Mouse (Mus musculus) monocyte, adult 5-6 weeks (primary cell): Measurements from ENCODE around the gene Gm9913. TPM values are rescaled to one million over a fixed set of nuclear protein-coding genes. Genes with fewer than 3 reads are reported as not detected.

Experiments
- ATAC-seq: fragments of 153-309, 156-312 bp; replicated peaks from 2 replicates; pipeline ENCODE4 v1.8.0; 2017; ENCODE audit warnings: mild to moderate bottlenecking; ENCODE audit not compliant: low TSS enrichment, insufficient number of reproducible peaks, severe bottlenecking, poor library complexity, low FRiP score
- total RNA-seq: library from RNA; stranded (forward); fragments of 200-1000, 200-491, 200-594 nt; gene quantifications from 3 replicates; pipeline ENCODE4 v1.2.3, GENCODE M21; 2017

Gene Gm9913
- not detected in 3 replicates for total RNA-seq

DNA sequence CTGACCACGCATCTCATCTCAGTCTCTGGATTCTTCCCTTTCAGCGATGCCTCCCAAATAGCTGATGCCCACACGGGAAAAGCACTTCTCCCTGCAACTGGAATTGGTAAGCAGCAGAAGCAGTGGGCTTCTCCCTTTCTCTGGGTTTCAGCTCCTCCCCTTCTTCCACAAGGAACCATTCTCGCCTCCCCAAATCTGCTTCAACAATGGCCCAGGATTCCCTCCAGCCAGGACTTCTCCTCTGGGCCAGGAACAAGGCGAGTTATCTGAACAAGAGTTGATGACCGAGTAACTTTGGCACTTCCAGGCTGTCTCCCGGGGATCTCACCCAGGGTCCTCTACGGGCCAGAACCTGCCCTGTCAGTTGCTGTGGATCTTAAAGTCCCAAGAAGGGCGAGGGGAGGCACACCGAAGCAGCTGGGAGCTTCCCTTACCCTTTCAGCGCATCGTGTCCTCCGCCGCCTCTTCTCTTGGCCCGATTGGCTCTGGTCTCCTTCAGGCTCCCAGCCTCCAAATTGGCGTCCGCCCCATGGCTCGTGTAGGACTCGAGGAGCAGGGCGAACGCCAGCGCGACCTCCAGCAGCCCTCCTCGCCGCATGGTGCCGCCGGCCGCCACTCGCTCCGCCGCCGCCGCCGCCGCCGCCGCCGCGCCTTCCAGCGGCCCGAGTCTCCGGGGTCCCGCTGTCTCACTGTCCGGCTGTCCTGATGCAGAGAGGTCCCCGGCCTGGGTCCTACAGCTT lies at the start of gene Gm9913:
Gene Gm9913 (plus strand): TSS at position 84 of the 740 bp plus-strand sequence.
- no peak for ATAC-seq

DNA sequence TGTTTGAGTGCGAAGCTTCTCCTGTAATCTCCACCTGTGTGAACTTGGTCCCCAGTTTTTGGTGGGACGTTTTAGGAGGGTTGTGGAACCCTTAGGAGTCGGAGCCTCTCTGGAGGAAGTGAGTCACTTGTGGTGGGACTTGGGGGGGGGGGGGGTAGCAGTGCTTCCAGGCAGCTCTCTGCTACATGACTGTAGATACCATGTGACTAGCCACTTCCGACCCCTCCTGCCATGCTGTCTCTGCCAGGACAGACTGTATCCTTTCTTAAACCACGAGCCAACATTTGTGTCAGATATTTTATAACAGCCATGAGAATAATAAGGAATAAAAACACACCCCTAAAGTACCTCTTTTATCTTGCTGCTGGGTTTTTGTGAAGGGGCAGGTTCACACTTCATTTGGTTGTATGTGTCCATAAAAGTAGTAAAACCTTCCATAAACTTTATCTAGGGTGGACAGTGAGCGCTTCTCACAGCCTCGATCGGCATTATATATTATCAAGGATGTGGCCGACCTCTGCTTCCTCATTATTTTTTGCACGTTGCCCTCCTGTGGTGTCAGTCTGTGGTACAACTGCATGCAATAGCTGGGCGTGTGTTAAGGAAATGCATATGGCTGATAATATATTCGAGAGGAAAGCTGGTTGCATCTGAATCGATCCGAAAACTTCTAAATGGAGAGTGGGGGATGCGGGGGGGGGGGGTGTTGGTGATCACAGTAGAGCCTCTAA lies 48.7 kb upstream of the Gm9913 start:
- peak; percentile 68; the same call in 1 of the 2 replicates for ATAC-seq

GRCm38 (mm10) chr2:125459087-125459486 lies 45.8 kb upstream of the Gm9913 start:
- no peak for ATAC-seq

- ATAC-seq, result no peak
Observed at GRCm38 (mm10) chr2:125464036-125464435, 40.9 kb upstream of the Gm9913 start.

DNA sequence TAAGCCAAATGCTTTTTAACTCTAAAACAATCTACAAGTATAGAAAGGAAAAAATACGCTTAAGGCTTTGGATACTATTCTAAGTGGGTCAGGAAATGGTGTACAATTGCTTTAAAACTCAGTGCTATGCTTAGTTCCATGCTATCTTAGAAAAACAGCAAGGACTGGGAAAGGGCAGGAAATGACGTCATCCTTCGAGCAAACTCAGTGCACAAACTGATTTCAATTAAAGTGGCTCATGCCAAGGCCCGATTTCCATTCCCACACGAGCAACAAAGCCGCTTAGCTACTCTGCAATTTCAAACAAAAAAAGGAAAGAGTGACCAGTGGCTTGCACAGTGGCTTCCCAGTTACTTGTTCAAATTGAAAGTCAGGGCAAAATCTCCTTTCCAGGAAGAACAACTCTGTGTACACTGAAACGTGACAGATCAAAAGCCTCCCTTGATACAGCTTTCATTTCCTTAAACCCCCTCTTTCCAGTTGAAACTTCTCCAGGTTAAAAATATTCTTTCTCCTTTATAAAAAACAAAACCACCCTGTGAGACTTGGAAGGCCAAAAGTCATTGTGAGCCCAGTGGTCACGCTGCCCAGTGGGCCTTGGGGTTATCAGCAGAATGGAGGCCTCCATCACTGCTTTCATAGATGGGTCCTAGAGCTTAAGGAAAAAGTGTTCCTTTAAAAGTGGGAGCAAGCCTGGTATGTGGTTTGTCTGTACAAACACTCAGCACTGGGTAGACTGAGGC lies 34.2 kb upstream of the Gm9913 start:
- no peak for ATAC-seq

GRCm38 (mm10) chr2:125471721-125472120 lies 33.2 kb upstream of the Gm9913 start:
- ATAC-seq, result no peak

DNA sequence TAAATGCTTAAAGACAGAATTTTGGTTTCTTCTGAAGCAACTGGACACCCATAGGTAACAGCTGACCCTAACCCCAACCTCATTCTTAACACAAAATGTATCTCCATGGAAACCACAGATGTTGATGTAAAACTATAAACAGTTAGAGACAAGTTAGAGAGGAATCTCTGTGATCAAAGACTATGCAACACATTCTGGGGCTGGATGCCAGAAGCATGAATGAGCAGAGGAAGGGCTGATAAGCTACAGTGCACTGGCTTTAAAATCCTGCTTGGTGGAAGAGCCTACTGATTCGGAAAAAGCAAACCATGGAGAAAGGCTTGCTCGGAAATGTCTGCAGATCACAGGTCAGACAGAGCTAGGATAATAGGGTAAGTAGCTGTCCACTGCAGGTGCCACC lies 31.7 kb upstream of the Gm9913 start:
- ATAC-seq, result no peak

DNA sequence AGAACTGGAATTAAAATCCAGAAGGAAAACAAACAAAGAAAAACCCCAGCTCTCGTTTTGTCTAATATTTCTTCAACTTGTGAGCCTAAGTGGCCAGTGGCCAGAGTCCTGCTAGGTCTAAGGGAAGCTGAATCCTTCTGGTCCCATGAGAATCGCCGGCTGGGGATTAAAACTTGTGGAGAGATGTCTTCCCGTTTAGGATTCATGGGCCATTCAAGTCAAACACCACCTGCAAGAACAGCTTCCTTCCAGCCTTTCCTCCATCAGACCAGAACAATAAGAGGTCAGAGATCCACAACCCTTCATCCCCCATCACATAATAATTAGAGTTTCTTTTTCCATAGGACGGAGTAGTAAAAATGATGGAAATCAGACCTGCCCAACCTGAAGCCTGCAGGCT lies 30.2 kb upstream of the Gm9913 start:
- ATAC-seq, result no peak

DNA sequence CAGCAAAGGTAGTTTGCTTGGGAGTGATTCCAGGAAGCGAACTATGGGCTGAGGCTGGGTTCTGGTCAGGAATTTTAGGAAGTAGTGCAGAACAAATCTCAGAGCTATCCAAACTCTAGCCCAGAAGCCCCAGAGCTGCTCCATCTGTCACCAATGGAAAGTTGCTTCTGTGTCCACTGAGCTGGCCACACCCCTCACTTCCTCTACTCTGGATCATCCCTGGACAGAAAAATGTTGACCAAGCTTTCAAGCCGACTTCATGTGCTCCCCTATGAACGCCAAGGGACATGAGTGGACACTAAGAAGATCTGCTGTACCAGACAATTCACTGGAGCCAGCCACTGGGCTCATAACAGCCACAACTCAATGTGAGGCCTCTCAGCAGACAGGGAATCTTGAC lies 28.7 kb upstream of the Gm9913 start:
- no peak for ATAC-seq

DNA sequence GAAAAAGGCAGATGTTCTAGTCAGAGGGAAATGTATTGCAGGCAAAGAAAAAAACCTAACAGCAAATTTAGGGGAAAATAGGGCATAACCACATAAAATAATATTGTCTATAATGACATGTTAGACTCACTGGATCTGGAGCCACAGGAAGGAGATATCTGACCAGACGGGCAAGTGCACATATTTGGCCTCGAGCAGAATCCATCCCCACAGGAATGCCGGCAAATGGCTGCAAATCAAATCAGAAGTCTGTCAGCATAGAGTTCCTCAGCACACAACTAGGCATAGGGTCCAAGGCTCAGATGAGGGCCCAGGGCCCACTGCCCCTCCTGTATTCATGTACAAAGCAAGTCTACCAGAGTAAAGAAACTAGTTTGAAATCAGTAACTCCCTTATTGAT lies 27.5 kb upstream of the Gm9913 start:
- no peak for ATAC-seq

DNA sequence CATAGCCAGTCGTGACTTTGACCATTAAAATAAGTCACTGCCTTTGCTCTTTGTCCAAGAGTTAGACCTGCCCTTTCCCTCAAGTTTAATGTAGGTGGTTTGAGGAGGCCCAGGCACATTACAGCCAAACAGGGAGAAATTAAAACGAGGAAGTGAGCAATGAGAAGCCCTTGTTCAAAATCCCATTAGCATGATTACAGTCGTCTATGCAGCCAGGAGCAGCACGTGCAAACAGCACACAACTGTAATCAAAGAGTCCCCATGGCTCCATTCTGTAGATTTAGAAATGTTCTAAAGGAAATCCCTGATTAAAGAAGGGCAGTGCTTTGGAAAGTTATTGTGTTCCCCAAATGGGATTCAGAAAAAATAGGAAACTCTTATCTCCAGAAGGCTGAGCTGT lies 26.2 kb upstream of the Gm9913 start:
- ATAC-seq, result no peak

DNA sequence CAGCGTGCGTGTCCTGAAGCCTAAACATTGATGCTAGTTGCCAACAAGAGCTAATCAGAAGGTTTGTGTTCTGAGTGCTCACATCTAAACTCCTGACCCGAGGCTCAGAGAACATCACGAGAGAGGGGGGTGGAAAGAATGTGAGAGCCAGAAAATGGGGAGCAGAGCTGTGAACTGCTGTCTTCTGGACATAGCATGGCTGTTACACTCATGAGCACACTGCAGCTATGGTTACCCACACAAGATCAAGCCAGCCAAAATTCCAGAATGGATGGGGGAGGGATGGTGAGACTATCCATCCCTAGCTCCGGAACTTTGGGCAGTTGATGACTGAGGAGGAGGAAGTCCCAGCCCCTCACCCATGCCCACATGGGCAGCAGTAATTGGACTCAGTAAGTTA lies 24.8 kb upstream of the Gm9913 start:
- no peak for ATAC-seq

DNA sequence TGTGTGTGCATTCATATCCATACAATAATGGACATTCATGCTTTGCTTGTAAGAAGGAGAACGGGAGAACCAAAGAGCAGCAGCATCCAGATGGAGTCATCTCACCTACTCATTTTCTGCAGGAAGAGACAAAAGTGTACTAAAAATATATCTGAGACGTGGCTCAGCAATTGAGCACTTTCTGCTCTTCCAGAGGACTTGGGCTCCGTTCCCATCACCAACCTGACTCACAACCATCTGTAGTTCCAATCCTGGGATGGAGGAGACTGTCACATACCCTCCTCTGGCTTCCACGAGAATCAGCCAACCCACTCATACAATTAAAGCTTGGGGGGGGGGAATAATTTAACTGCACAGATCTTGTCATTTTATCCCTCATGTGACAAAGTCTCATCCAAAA lies 23.8 kb upstream of the Gm9913 start:
- ATAC-seq, result no peak

- no peak for ATAC-seq
Observed at GRCm38 (mm10) chr2:125481531-125482317, 23.2 kb upstream of the Gm9913 start.

- no peak for ATAC-seq
Observed at GRCm38 (mm10) chr2:125484164-125484563, 20.7 kb upstream of the Gm9913 start.

GRCm38 (mm10) chr2:125484910-125485309 lies 20.0 kb upstream of the Gm9913 start:
- no peak for ATAC-seq

DNA sequence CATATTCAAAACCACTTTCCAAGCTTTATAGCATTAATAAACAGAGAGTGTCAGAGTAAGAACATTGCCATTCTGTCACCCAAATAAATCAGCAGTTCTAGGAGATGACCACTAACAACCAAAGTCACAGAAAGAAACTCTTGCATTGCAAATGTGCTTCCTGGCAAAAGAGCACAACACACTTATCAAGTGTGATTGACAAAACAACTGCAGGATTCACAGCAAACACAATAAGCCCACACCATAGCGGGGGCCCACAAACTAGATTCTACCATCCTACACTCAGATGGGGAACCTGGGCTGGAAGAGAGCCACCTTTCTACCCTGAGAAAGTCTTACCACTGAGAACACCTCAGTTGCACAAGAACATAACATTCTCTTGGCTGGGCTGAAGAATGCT lies 14.9 kb upstream of the Gm9913 start:
- no peak for ATAC-seq

DNA sequence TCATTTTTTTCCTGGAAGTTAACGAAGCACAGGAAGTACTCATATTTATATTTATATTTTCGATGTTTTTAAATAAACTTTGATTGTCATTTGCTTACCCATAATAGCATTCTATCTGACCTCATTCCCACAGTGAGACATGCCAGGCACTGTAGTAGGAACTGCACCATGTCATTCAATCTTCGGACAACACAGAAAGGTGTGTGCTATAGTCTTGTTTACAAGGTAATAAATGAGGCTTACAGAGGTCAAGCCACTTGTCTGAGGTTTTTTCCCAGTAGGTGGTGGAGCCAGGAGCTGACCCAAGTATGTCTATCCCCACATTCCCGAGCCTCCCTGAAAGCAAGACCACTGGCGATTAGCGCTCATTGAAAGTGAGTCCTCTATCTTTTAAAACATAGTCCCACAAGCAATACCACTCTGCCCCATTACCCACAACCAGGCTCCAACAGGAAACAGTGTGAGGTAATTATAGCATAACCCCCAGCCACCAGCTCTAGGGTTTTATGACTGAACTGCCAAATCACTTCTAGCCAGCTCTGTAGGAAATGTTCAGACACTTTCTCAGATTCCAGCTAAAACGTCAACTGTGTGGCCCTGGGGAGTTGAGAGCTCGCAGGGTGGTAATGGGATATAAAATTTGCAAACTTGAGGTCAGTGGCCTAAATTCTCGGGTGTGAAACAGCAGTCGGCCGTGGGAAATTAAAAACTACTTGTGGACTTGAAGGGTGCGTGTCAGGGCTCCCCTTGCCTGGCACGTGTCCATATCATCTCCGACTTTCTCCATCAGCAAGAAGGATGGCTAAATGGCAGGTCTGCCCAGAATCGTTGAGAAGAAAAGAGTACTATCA lies 12.6 kb upstream of the Gm9913 start:
- ATAC-seq, result no peak
